Comparison of ENCODE assay signal across 8 mouse cellular contexts in genomic region chr12:30050235-30050634, GRCm38 (mm10).
DNase-seq lines count a peak whose midpoint lies in the region; ATAC-seq and TF ChIP-seq lines count a peak whose summit lies in the region.

No protein-coding gene starts in this region.

- intact Hi-C loops in left cerebral cortex, postnatal 14 days (cut with DNase I): loop anchor here (2.0 kb wide), 3 partner anchors 79 to 529 kb away; no protein-coding TSS in a partner anchor

- H3K79me2 ChIP-seq in MEL (ENCODE audit: control insufficient read depth, insufficient read depth, low read length, poor library complexity): no peaks in the 10 kb centered on the region

- no peak overlapping the region for H3K27ac ChIP-seq in hindbrain, embryonic 11.5 days (ENCODE audit: low read depth, low read length)
- H3K27ac ChIP-seq in hindbrain, embryonic 12.5 days: no peak overlapping the region
- no peak overlapping the region for H3K27ac ChIP-seq in MEL (ENCODE audit: control insufficient read depth, low read depth, low read length)
- no peak overlapping the region for H3K27ac ChIP-seq in cerebellum, adult 2 months (ENCODE audit: insufficient read depth, low read length)
- no peak overlapping the region for H3K27ac ChIP-seq in neural tube, embryonic 15.5 days (replicated peaks)

- no peak for ATAC-seq in hindbrain, embryonic 11.5 days (ENCODE audit: low FRiP score)
- ATAC-seq in hindbrain, embryonic 12.5 days (ENCODE audit: low FRiP score): no peak
- peak; percentile 79; the same call in 1 of the 2 replicates for ATAC-seq in neural tube, embryonic 15.5 days (ENCODE audit: low FRiP score)
- ATAC-seq in erythroblast, adult 5-6 weeks (replicated peaks; ENCODE audit: low FRiP score, poor library complexity, severe bottlenecking): no peak

- peak; percentile 75 for DNase-seq in hindbrain, embryonic 11.5 days (ENCODE audit: low spot score)
- DNase-seq in MEL (ENCODE audit: low read depth, low spot score): peak; percentile 1
- DNase-seq in cerebellum, adult 2 months: peak; percentile 32 to 52
- DNase-seq in gastrocnemius, adult 8-10 months (ENCODE audit: low spot score in 2 of 2): peak; percentile 11 to 13
- peak; percentile 64 to 80 for DNase-seq in left cerebral cortex, postnatal 14 days (ENCODE audit: low spot score in 2 of 2)

- TF ChIP-seq RAD21 in MEL (IDR thresholded peaks at IDR 0.05; ENCODE audit: low read depth, low read length): peak; percentile 6; the same call in 1 of the 2 replicates

- no peak for TF ChIP-seq EP300 in MEL (IDR thresholded peaks at IDR 0.05; ENCODE audit: low read depth in 1 of 2, low read length in 2 of 2)

- TF ChIP-seq POLR2A in MEL (IDR thresholded peaks at IDR 0.05; ENCODE audit: control insufficient read depth in 1 of 2, insufficient read depth in 1 of 2, low read depth in 1 of 2, low read length in 2 of 2, poor library complexity in 1 of 2): no peak
- TF ChIP-seq POLR2A in cerebellum, adult 2 months (IDR thresholded peaks at IDR 0.05; ENCODE audit: borderline replicate concordance, insufficient read depth, low read length): no peak

- H3K9ac ChIP-seq in hindbrain, embryonic 11.5 days (ENCODE audit: low read depth, low read length): no peak overlapping the region
- no peak overlapping the region for H3K9ac ChIP-seq in hindbrain, embryonic 12.5 days
- H3K9ac ChIP-seq in MEL (ENCODE audit: control insufficient read depth, low read depth, low read length, poor library complexity, severe bottlenecking): no peak overlapping the region
- H3K9ac ChIP-seq in neural tube, embryonic 15.5 days (replicated peaks): no peak overlapping the region

- no peaks in the 10 kb centered on the region for H3K4me1 ChIP-seq in hindbrain, embryonic 11.5 days (replicated peaks; ENCODE audit: control insufficient read depth, insufficient read depth, low read length)
- H3K4me1 ChIP-seq in hindbrain, embryonic 12.5 days: no peaks in the 10 kb centered on the region
- no peaks in the 10 kb centered on the region for H3K4me1 ChIP-seq in MEL (ENCODE audit: control insufficient read depth in 1 of 2, insufficient read depth in 2 of 2, low read length in 2 of 2)
- no peaks in the 10 kb centered on the region for H3K4me1 ChIP-seq in cerebellum, adult 2 months (ENCODE audit: control insufficient read depth, insufficient read depth, low read length)
- H3K4me1 ChIP-seq in neural tube, embryonic 15.5 days: no peaks in the 10 kb centered on the region

- no peak overlapping the region for H3K4me2 ChIP-seq in hindbrain, embryonic 11.5 days (replicated peaks; ENCODE audit: low read depth, low read length)
- no peak overlapping the region for H3K4me2 ChIP-seq in hindbrain, embryonic 12.5 days (replicated peaks)
- no peak overlapping the region for H3K4me2 ChIP-seq in neural tube, embryonic 15.5 days

- WGBS in hindbrain, embryonic 11.5 days: 18% methylated on average over 4 of the region's 4 CpGs
- WGBS in hindbrain, embryonic 12.5 days: 20% methylated on average over 4 of the region's 4 CpGs
- WGBS in cerebellum, adult 2 months: 20% methylated on average over 4 of the region's 4 CpGs
- 20% methylated on average over 4 of the region's 4 CpGs for WGBS in neural tube, embryonic 15.5 days

- no peaks in the 10 kb centered on the region for H3K36me3 ChIP-seq in hindbrain, embryonic 11.5 days (ENCODE audit: control insufficient read depth, insufficient read depth, low read length)
- H3K36me3 ChIP-seq in hindbrain, embryonic 12.5 days: no peaks in the 10 kb centered on the region
- H3K36me3 ChIP-seq in MEL (ENCODE audit: control insufficient read depth in 1 of 2, insufficient read depth in 2 of 2, low read length in 2 of 2): no peaks in the 10 kb centered on the region
- no peaks in the 10 kb centered on the region for H3K36me3 ChIP-seq in neural tube, embryonic 15.5 days

- H3K27me3 ChIP-seq in hindbrain, embryonic 11.5 days (ENCODE audit: control insufficient read depth, insufficient read depth, low read length): no peaks in the 10 kb centered on the region
- 0 out of 2 replicates have a peak, but pooled peaks cover 5% of the 10 kb centered on the region for H3K27me3 ChIP-seq in hindbrain, embryonic 12.5 days
- no peaks in the 10 kb centered on the region for H3K27me3 ChIP-seq in MEL (ENCODE audit: control insufficient read depth in 1 of 2, insufficient read depth in 2 of 2, low read length in 2 of 2)
- no peaks in the 10 kb centered on the region for H3K27me3 ChIP-seq in cerebellum, adult 2 months (ENCODE audit: control insufficient read depth, insufficient read depth, low read length)
- H3K27me3 ChIP-seq in neural tube, embryonic 15.5 days (replicated peaks): 0 out of 2 replicates have a peak, but pooled peaks cover 4% of the 10 kb centered on the region

- TF ChIP-seq CTCF in MEL (IDR thresholded peaks at IDR 0.05 in 2 of 3, conservative IDR thresholded peaks at IDR 0.05 in 1 of 3; ENCODE audit: control insufficient read depth in 1 of 3, insufficient read depth in 1 of 3, low read depth in 2 of 3, low read length in 3 of 3, poor library complexity in 1 of 3, severe bottlenecking in 1 of 3): no peak
- peak; percentile 78 for TF ChIP-seq CTCF in cerebellum, adult 2 months (IDR thresholded peaks at IDR 0.05; ENCODE audit: borderline replicate concordance, insufficient read depth, low read depth, low read length)

- no peak overlapping the region for H3K4me3 ChIP-seq in hindbrain, embryonic 11.5 days (ENCODE audit: low read depth, low read length)
- H3K4me3 ChIP-seq in hindbrain, embryonic 12.5 days: no peak overlapping the region
- no peak overlapping the region for H3K4me3 ChIP-seq in MEL (ENCODE audit: control insufficient read depth in 1 of 2, insufficient read depth in 1 of 2, low read depth in 2 of 2, low read length in 2 of 2)
- H3K4me3 ChIP-seq in cerebellum, adult 2 months (replicated peaks; ENCODE audit: insufficient read depth, low read depth, low read length): no peak overlapping the region
- H3K4me3 ChIP-seq in neural tube, embryonic 15.5 days (replicated peaks): no peak overlapping the region

- no peaks in the 10 kb centered on the region for H3K9me3 ChIP-seq in hindbrain, embryonic 11.5 days (ENCODE audit: control insufficient read depth, low read length)
- H3K9me3 ChIP-seq in hindbrain, embryonic 12.5 days (replicated peaks): no peaks in the 10 kb centered on the region
- no peaks in the 10 kb centered on the region for H3K9me3 ChIP-seq in MEL (replicated peaks; ENCODE audit: insufficient read depth, low read length)
- H3K9me3 ChIP-seq in neural tube, embryonic 15.5 days (replicated peaks): no peaks in the 10 kb centered on the region

TF ChIP-seq in MEL, 35 proteins besides CTCF, POLR2A, EP300 and RAD21:
- TF ChIP-seq HCFC1 (IDR thresholded peaks at IDR 0.05; ENCODE audit: low read depth, low read length) (no peak), ELF1 (IDR thresholded peaks at IDR 0.05; ENCODE audit: low read depth, low read length) (no peak), MAX (IDR thresholded peaks at IDR 0.05; ENCODE audit: low read length) (no peak), ZMIZ1 (IDR thresholded peaks at IDR 0.05; ENCODE audit: low read depth, low read length) (no peak), JUND (IDR thresholded peaks at IDR 0.05; ENCODE audit: low read depth, low read length) (no peak), ZC3H11A (IDR thresholded peaks at IDR 0.05; ENCODE audit: low read depth, low read length) (no peak), MXI1 (IDR thresholded peaks at IDR 0.05; ENCODE audit: low read depth, low read length) (no peak), CHD2 (IDR thresholded peaks at IDR 0.05; ENCODE audit: low read length) (no peak), BHLHE40 (IDR thresholded peaks at IDR 0.05; ENCODE audit: borderline replicate concordance, low read depth, low read length) (no peak), UBTF (IDR thresholded peaks at IDR 0.05; ENCODE audit: borderline replicate concordance, insufficient read depth, low read depth, low read length) (no peak), SIN3A (IDR thresholded peaks at IDR 0.05; ENCODE audit: low read length) (no peak), GABPA (IDR thresholded peaks at IDR 0.05; ENCODE audit: low read depth, low read length) (no peak), ZKSCAN1 (IDR thresholded peaks at IDR 0.05; ENCODE audit: low read depth, low read length) (no peak), KAT2A (conservative IDR thresholded peaks at IDR 0.05; ENCODE audit: low read depth, low read length) (no peak), TBP (IDR thresholded peaks at IDR 0.05; ENCODE audit: low read depth, low read length) (no peak), NELFE (IDR thresholded peaks at IDR 0.05; ENCODE audit: low read depth, low read length) (no peak)

Comparison
In these comparisons a context has a peak if more than half of its experiments do, and no peak if none do; other contexts are left out.
1. DNase-seq: peak in every context shown above with its lines; median percentile 75 in hindbrain, embryonic 11.5 days; 72 in left cerebral cortex, postnatal 14 days; 42 in cerebellum, adult 2 months; 12 in gastrocnemius, adult 8-10 months; 1 in MEL.